Mouse (Mus musculus): ENCODE measurements at regions not wholly inside any gene's neighbourhood (a gene's known extent, or its start where the extent isn't known, plus 50 kb on each side); places are given as distances from the start of the nearest gene placed in this dataset.

DNA sequence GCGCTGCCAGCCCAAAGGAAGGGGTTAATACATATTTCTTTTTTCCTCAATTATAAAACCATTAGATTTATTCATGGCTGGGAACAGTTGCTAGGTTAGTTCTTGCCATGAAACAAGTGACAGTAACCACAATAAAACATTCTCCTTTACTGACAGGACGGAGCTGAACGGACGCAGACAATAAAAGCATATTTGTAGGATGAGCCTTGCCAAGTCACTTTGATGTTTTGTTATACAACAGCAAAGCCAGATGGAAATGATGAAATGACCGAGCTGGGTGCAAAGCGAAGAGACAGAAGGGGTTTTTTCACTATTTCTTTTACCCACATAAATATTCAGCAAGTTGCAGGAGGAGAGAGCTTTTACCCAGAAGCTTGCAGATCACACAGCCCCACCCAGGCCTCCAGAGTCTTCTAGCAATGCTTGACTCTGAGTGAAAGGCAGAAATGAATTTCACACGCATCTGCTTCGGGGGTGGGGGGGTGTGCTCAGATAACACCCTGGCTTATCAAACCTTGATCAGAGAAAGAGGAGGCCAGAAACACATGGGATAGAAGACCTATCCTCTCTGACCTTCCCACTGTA lies 395.3 kb downstream of the Mtx2 start:
- Histone ChIP-seq H3K4me2 (replicated peaks; ENCODE audit: low read depth, low read length) (no peak overlapping the region), H3K27ac (ENCODE audit: low read depth, low read length) (no peak overlapping the region), H3K4me3 (ENCODE audit: low read depth, low read length) (no peak overlapping the region), H3K4me1 (replicated peaks; ENCODE audit: control insufficient read depth, insufficient read depth, low read length) (no peaks in the 10 kb centered on the region), H3K9me3 (ENCODE audit: control insufficient read depth, low read length) (no peaks in the 10 kb centered on the region), H3K27me3 (ENCODE audit: control insufficient read depth, insufficient read depth, low read length) (no peaks in the 10 kb centered on the region), H3K36me3 (ENCODE audit: control insufficient read depth, insufficient read depth, low read length) (no peaks in the 10 kb centered on the region), H3K9ac (ENCODE audit: low read depth, low read length) (no peak overlapping the region)
- ATAC-seq (ENCODE audit: low FRiP score) (no peak), DNase-seq (ENCODE audit: low spot score) (no peak)
- WGBS, result 58% methylated on average over 8 of the region's 8 CpGs

DNA sequence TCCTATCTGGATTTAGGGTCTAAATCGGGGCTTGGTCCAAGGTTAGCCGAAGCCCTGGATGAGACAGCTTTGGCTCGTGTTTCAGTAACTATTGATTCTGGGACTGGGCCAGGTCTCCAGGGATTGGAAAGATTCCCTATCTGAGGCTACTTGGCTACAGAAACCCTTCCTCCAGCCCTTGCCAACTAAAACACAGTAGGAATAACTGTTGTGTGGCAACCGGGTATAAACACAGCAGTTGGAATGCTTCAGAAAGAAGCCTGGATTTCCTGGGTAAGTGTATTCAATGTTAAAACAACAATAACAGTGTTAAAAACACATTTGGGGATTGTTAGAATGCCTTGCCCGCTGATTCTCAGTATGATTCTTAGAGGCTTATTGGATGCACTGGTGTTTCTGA lies 398.8 kb downstream of the Mtx2 start:
- no peak for ATAC-seq (ENCODE audit: low FRiP score)
- no peak overlapping the region for H3K4me3 ChIP-seq (ENCODE audit: low read depth, low read length)
- no peaks in the 10 kb centered on the region for H3K36me3 ChIP-seq (ENCODE audit: control insufficient read depth, insufficient read depth, low read length)
- no peak overlapping the region for H3K4me2 ChIP-seq (replicated peaks; ENCODE audit: low read depth, low read length)
- no peak for DNase-seq (ENCODE audit: low spot score)
- H3K4me1 ChIP-seq (replicated peaks; ENCODE audit: control insufficient read depth, insufficient read depth, low read length), result no peaks in the 10 kb centered on the region
- H3K27me3 ChIP-seq (ENCODE audit: control insufficient read depth, insufficient read depth, low read length), result no peaks in the 10 kb centered on the region
- no peaks in the 10 kb centered on the region for H3K9me3 ChIP-seq (ENCODE audit: control insufficient read depth, low read length)
- no peak overlapping the region for H3K9ac ChIP-seq (ENCODE audit: low read depth, low read length)
- H3K27ac ChIP-seq (ENCODE audit: low read depth, low read length), result no peak overlapping the region
- WGBS, result 61% methylated on average over 5 of the region's 5 CpGs

DNA sequence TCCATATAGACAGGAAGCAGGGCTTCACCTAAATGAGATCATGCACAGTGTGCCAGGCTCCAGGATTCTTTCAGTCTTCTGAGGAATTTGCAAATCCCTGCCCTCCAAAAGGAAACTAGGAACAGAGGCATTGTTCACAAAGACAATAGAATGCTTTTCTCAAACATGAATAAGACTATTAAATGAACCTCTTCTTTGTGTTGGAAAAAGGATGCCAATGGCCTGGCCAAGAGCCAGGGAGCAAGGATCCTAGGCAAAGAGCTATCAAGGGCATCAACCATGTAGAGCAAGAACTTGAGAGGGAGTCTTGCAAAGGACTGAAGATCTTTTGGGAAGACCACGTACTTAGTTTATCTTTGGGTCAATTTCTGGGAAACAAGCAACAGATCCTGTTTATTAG lies 415.4 kb downstream of the Mtx2 start:
- Histone ChIP-seq H3K4me1 (replicated peaks; ENCODE audit: control insufficient read depth, insufficient read depth, low read length) (no peaks in the 10 kb centered on the region), H3K27me3 (ENCODE audit: control insufficient read depth, insufficient read depth, low read length) (no peaks in the 10 kb centered on the region), H3K4me2 (replicated peaks; ENCODE audit: low read depth, low read length) (no peak overlapping the region), H3K9me3 (ENCODE audit: control insufficient read depth, low read length) (no peaks in the 10 kb centered on the region), H3K4me3 (ENCODE audit: low read depth, low read length) (no peak overlapping the region), H3K27ac (ENCODE audit: low read depth, low read length) (no peak overlapping the region), H3K9ac (ENCODE audit: low read depth, low read length) (no peak overlapping the region), H3K36me3 (ENCODE audit: control insufficient read depth, insufficient read depth, low read length) (no peaks in the 10 kb centered on the region)
- no peak for DNase-seq (ENCODE audit: low spot score)
- 81% methylated on average over 1 of the region's 1 CpGs for WGBS
- ATAC-seq (ENCODE audit: low FRiP score), result no peak

DNA sequence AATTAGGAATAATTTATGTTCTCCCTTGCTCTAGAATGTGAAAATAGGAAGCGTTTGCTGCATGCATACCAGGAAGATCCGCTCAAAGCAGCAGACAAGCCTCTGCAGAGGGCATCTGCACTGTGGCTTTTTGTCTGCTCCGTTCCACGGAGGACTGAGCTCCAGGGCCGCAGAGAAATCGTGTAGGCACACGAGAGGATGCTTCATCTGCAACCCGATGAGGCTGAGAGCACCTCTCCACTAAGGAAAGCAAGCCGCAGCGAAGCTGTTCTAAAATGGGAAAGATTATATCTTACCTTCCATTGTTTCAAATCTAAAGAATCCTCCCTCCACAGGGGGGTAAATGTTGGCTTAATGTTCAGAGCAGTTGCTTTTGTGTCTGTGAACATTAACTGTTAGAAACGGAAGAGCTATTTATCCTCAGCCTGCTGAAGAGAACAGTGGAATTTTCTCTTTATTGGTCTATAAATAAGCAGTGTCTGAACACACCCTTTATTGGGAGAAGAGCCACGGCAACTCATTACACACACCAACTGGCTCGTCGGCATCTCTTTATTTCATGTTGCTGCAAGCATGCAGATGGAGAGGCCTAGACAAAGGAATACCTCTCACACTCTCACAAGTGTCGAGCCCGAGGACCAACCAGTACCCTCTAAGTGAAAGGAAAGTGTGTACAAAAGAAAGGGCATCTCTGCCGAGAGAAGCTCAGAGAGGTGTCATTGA lies 414.6 kb upstream of the Hnrnpa3 start:
- Histone ChIP-seq H3K9ac (ENCODE audit: low read depth, low read length) (no peak overlapping the region), H3K9me3 (ENCODE audit: control insufficient read depth, low read length) (no peaks in the 10 kb centered on the region), H3K27ac (ENCODE audit: low read depth, low read length) (no peak overlapping the region), H3K4me3 (ENCODE audit: low read depth, low read length) (no peak overlapping the region), H3K4me1 (replicated peaks; ENCODE audit: control insufficient read depth, insufficient read depth, low read length) (0 out of 2 replicates have a peak, but pooled peaks cover 2% of the 10 kb centered on the region), H3K36me3 (ENCODE audit: control insufficient read depth, insufficient read depth, low read length) (no peaks in the 10 kb centered on the region), H3K4me2 (replicated peaks; ENCODE audit: low read depth, low read length) (no peak overlapping the region), H3K27me3 (ENCODE audit: control insufficient read depth, insufficient read depth, low read length) (no peaks in the 10 kb centered on the region)
- no peak for ATAC-seq (ENCODE audit: low FRiP score)
- WGBS, result 63% methylated on average over 17 of the region's 17 CpGs
- DNase-seq (ENCODE audit: low spot score), result peak; percentile 7

DNA sequence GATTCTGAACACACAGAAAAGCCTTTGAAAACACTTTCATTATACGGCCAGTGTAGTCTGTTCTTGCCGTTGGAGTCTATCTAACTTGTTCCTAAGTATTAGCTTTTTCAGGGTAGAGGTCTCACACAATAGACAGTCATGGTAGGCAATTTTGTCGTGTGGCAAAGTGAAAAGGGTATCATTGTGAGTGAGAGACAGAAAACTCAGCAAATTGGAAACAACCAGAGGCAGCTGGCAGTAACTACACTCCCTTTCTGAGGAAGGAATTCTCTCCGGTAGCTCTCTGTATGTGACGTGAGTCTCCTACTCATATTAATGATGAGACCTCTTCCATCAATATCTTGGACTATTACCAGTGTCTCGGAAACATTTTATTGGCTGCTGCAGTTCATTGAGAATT lies 413.8 kb upstream of the Hnrnpa3 start:
- Histone ChIP-seq H3K4me1 (replicated peaks; ENCODE audit: control insufficient read depth, insufficient read depth, low read length) (0 out of 2 replicates have a peak, but pooled peaks cover 2% of the 10 kb centered on the region), H3K27me3 (ENCODE audit: control insufficient read depth, insufficient read depth, low read length) (no peaks in the 10 kb centered on the region), H3K36me3 (ENCODE audit: control insufficient read depth, insufficient read depth, low read length) (no peaks in the 10 kb centered on the region), H3K27ac (ENCODE audit: low read depth, low read length) (no peak overlapping the region), H3K4me2 (replicated peaks; ENCODE audit: low read depth, low read length) (no peak overlapping the region), H3K9me3 (ENCODE audit: control insufficient read depth, low read length) (no peaks in the 10 kb centered on the region), H3K4me3 (ENCODE audit: low read depth, low read length) (no peak overlapping the region), H3K9ac (ENCODE audit: low read depth, low read length) (no peak overlapping the region)
- WGBS, result 77% methylated on average over 6 of the region's 6 CpGs
- DNase-seq (ENCODE audit: low spot score) (no peak), ATAC-seq (ENCODE audit: low FRiP score) (no peak)

DNA sequence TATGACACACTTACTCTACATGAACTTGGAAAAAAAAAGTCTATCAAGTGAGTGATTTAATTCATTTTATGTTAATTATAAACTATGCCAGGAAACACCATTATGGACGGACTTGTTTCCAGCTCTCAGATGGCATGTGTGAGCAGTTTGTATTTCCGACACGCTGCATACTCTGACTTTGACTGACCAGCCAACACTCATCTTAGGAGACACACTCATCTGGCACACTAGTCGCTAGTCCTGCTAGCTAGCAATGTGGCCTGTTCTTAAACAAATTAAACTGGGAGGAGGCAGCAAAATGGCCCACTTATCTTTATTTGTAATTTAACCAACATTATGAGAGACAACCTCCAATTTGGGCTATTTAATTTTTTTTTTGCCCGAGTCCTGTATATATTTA lies 413.4 kb upstream of the Hnrnpa3 start:
- DNase-seq (ENCODE audit: low spot score) (no peak), ATAC-seq (ENCODE audit: low FRiP score) (no peak)
- no peak overlapping the region for H3K9ac ChIP-seq (ENCODE audit: low read depth, low read length)
- H3K27ac ChIP-seq (ENCODE audit: low read depth, low read length), result no peak overlapping the region
- WGBS, result 89% methylated on average over 5 of the region's 5 CpGs
- no peaks in the 10 kb centered on the region for H3K27me3 ChIP-seq (ENCODE audit: control insufficient read depth, insufficient read depth, low read length)
- 0 out of 2 replicates have a peak, but pooled peaks cover 2% of the 10 kb centered on the region for H3K4me1 ChIP-seq (replicated peaks; ENCODE audit: control insufficient read depth, insufficient read depth, low read length)
- H3K4me3 ChIP-seq (ENCODE audit: low read depth, low read length), result no peak overlapping the region
- H3K4me2 ChIP-seq (replicated peaks; ENCODE audit: low read depth, low read length), result no peak overlapping the region
- no peaks in the 10 kb centered on the region for H3K36me3 ChIP-seq (ENCODE audit: control insufficient read depth, insufficient read depth, low read length)
- H3K9me3 ChIP-seq (ENCODE audit: control insufficient read depth, low read length), result no peaks in the 10 kb centered on the region

DNA sequence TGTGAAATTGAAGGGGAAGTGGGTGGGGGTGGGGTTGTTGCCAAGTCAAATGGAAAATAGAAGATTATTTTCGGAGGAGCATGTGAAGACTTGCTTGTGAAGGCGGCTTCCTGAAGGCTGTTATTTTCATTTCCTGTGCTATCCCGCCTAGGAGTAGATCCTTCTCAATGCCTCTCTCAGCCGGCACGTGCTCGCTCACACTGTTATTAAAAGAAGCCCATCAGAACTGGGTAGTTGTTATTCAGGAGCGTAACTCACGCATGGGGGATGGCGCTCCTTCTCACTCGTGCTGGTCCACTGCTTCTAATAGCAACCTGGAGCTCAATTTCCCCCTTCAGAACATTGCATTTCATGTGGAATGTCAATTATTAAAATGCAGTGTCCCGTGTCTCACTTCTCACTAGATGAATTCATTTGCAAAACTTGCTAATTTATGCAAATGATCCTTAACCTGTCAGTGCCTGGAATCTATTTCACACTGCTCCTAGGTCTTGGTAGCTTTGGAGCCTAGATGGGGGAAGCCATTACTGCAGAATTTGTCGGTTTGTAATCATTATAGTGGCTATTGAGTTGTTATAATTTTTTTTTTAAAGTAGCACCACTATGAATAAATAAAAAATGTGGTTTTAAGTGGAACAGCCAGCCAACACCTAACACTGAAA lies 412.8 kb upstream of the Hnrnpa3 start:
- H3K9ac ChIP-seq (ENCODE audit: low read depth, low read length), result no peak overlapping the region
- no peaks in the 10 kb centered on the region for H3K27me3 ChIP-seq (ENCODE audit: control insufficient read depth, insufficient read depth, low read length)
- WGBS, result 30% methylated on average over 12 of the region's 12 CpGs
- H3K4me2 ChIP-seq (replicated peaks; ENCODE audit: low read depth, low read length), result 0 out of 2 replicates have a peak overlapping the region, but pooled peaks have one; percentile 12
- H3K4me1 ChIP-seq (replicated peaks; ENCODE audit: control insufficient read depth, insufficient read depth, low read length), result 0 out of 2 replicates have a peak, but pooled peaks cover 2% of the 10 kb centered on the region
- no peaks in the 10 kb centered on the region for H3K9me3 ChIP-seq (ENCODE audit: control insufficient read depth, low read length)
- no peak overlapping the region for H3K27ac ChIP-seq (ENCODE audit: low read depth, low read length)
- no peaks in the 10 kb centered on the region for H3K36me3 ChIP-seq (ENCODE audit: control insufficient read depth, insufficient read depth, low read length)
- ATAC-seq (ENCODE audit: low FRiP score) (peak; percentile 43; the same call in 1 of the 2 replicates), DNase-seq (ENCODE audit: low spot score) (peak; percentile 38)
- no peak overlapping the region for H3K4me3 ChIP-seq (ENCODE audit: low read depth, low read length)

DNA sequence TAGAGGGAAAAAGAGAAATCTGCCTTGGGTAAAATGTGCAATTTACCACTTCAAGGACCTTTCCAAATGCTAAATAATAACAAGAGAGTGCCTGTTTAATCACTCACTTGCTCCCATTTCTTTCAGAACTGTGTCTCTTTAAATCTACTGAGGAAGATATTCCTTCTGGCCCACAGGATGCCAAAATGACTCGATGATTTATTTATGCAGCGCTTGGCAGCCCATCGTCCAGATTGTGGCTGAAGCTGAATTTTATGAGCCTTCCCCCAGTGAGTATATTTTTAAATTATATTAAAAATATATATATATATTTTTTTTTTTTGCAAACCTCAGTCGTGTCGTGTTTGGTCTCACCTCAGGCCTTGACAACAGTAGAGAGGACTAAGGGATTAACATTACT lies 410.8 kb upstream of the Hnrnpa3 start:
- H3K4me1 ChIP-seq (replicated peaks; ENCODE audit: control insufficient read depth, insufficient read depth, low read length), result 0 out of 2 replicates have a peak, but pooled peaks cover 2% of the 10 kb centered on the region
- no peaks in the 10 kb centered on the region for H3K9me3 ChIP-seq (ENCODE audit: control insufficient read depth, low read length)
- H3K27me3 ChIP-seq (ENCODE audit: control insufficient read depth, insufficient read depth, low read length), result no peaks in the 10 kb centered on the region
- no peak overlapping the region for H3K4me3 ChIP-seq (ENCODE audit: low read depth, low read length)
- H3K27ac ChIP-seq (ENCODE audit: low read depth, low read length), result no peak overlapping the region
- DNase-seq (ENCODE audit: low spot score), result no peak
- H3K4me2 ChIP-seq (replicated peaks; ENCODE audit: low read depth, low read length), result no peak overlapping the region
- H3K9ac ChIP-seq (ENCODE audit: low read depth, low read length), result no peak overlapping the region
- no peaks in the 10 kb centered on the region for H3K36me3 ChIP-seq (ENCODE audit: control insufficient read depth, insufficient read depth, low read length)
- no peak for ATAC-seq (ENCODE audit: low FRiP score)
- WGBS, result 61% methylated on average over 5 of the region's 5 CpGs
